In genomic region chr8:119258642-119259041, GRCm38 (mm10) we compare ENCODE assay signal across 7 mouse cellular contexts.
DNase-seq lines count a peak whose midpoint lies in the region; ATAC-seq lines count a peak whose summit lies in the region.

No protein-coding gene starts in this region.

- DNase-seq in lung, postnatal 14 days, result peak; percentile 7
- DNase-seq in lung, postnatal 36 days, result no peak
- peak; percentile 27 for DNase-seq in adrenal gland, postnatal 25 days
- peak; percentile 51 for DNase-seq in kidney, adult 9 months
- peak; percentile 61 for DNase-seq in testis, postnatal 10 days (ENCODE audit: low spot score)
- no peak for DNase-seq in thymus, postnatal 0 days (ENCODE audit: low spot score)

- ATAC-seq in cerebellum, adult (ENCODE audit: insufficient number of reproducible peaks, low FRiP score, low TSS enrichment), result no peak

Comparison
In these comparisons a context has a peak if more than half of its experiments do, and no peak if none do; other contexts are left out.
1. DNase-seq: peak in lung, postnatal 14 days (single experiment), adrenal gland, postnatal 25 days (single experiment), kidney, adult 9 months (single experiment) and testis, postnatal 10 days (single experiment); none in lung, postnatal 36 days (single experiment) and thymus, postnatal 0 days (single experiment).